Mouse (Mus musculus): ENCODE measurements around the gene Calcoco1. TPM values are rescaled to one million over a fixed set of nuclear protein-coding genes. Genes with fewer than 3 reads are reported as not detected.

Calcoco1 gene
- 13.2 and 17.4 TPM in 2 replicates for polyA plus RNA-seq (2012; rRNA removed)

DNA sequence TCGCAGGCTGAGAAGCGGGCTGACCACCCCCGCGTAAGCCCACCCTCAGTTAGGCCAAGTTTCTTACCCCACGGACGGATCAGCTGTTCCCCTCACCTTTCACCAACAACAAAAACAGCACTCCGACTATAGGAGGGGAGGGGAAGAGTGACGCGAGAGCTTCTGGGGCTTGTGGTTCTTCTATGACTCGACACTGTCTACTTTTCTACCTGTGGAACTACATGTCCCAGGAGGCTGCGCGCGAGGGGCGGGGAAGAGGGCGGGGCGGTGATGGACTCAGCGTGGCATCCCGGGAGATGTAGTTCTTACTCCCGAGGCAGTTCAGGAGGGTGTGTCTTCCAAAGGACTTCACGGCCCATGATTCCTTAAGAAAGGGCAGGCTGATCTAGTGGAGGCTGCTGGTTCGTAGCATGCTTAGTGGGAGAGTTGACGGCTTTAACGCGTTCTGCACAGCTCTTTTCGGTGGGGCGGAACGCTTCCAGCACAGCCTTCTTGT, at the start of gene Calcoco1:
Gene Calcoco1, minus strand, starts transcription at position 199 of the 496 bp plus-strand sequence.

DNA sequence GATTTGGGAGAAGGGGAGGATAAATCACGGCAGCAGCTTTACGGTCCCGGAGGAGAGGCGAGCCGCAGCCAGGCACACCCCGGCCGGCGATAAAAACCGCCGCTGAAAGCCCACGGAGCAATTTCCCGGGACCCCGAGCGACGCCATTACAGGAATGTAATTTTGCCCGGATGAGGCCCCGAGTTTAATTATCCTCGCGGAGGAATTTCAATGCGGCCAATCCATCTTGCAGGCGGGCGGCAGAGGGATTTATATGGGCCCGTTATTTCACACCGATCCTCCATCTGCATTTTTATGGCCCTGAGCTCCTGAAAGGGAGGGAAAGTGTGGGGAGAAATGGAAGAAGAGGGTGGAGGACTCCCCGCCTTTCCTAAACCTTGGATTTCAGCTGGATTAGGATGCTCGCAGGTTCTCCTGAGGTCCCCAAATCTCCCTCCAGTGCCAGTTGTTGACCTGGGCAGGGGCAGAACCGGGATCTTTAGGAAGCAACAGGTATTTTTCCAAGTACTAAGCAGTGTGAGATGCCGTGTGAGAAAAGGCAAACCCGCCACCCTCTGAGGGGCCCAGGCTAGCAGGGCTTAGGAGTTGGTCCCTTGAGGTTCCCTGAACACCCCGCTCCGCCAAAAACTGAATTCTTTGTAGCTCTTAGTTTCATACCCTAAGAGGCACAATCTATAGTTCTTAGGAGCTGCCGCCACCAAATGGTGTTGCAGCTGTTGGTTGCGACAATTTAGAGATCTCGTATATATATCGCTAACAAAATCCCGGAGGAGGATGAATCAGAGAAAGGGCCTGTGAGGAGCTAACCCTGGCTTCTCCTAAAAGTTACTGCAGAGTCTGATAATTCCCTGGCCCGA, 49.5 kb downstream of the Calcoco1 start, which contains the start of gene Atp5g2:
Gene Atp5g2, minus strand, starts transcription at position 138 of the 857 bp plus-strand sequence.

Other genes with a start within 250 kb of the Calcoco1 start
- gene Gm10337, start 218.5 kb downstream of the Calcoco1 start, polyA plus RNA-seq (2012; rRNA removed) = not detected in 2 replicates
- 1.8 and 2.4 TPM in 2 replicates for gene Map3k12, start 205.1 kb downstream of the Calcoco1 start, polyA plus RNA-seq (2012; rRNA removed)
- 52.2 and 62.0 TPM in 2 replicates for gene Tarbp2, start 204.0 kb downstream of the Calcoco1 start, polyA plus RNA-seq (2012; rRNA removed)
- gene Npff, start 197.2 kb downstream of the Calcoco1 start, polyA plus RNA-seq (2012; rRNA removed) = 2.6 and 5.3 TPM in 2 replicates
- not detected in 2 replicates for gene Gm28047, start 97.1 kb downstream of the Calcoco1 start, polyA plus RNA-seq (2012; rRNA removed)
- gene Atf7, start 96.7 kb downstream of the Calcoco1 start, polyA plus RNA-seq (2012; rRNA removed) = 15.2 and 41.1 TPM in 2 replicates
- gene Atp5g2, start 49.8 kb downstream of the Calcoco1 start, polyA plus RNA-seq (2012; rRNA removed) = 463 and 574 TPM in 2 replicates
- not detected in 2 replicates for gene Hoxc13, start 198.9 kb upstream of the Calcoco1 start, polyA plus RNA-seq (2012; rRNA removed)
- not detected in 2 replicates for gene Hoxc12, start 214.6 kb upstream of the Calcoco1 start, polyA plus RNA-seq (2012; rRNA removed)
- gene Hoxc11, start 232.2 kb upstream of the Calcoco1 start, polyA plus RNA-seq (2012; rRNA removed) = not detected in 2 replicates
- gene Hoxc10, start 244.6 kb upstream of the Calcoco1 start, polyA plus RNA-seq (2012; rRNA removed) = not detected in 2 replicates
- gene Hoxc5, start 245.3 kb upstream of the Calcoco1 start, polyA plus RNA-seq (2012; rRNA removed) = 6.0 and 6.8 TPM in 2 replicates

Data from stomach, adult 2 months (tissue).